ENCODE assay signal across 19 mouse cellular contexts in genomic region chr14:22185452-22185851, GRCm38 (mm10).
"Had no signal": no experiment of that assay in that cellular context is flagged by ENCODE, and none has a peak within 500 bp of the region (broad histone marks: within the 10 kb centered on the region; RNA-seq: fewer than 3 reads in every experiment).

No protein-coding gene starts in this region.

- H3K27ac ChIP-seq: lung, embryonic 15.5 days; macrophage; midbrain, embryonic 13.5 days; midbrain, embryonic 15.5 days; neural tube, embryonic 12.5 days; stomach, embryonic 15.5 days; stomach, postnatal 0 days had no signal

- H3K9ac ChIP-seq: liver, postnatal 0 days; lung, embryonic 15.5 days; midbrain, embryonic 13.5 days; midbrain, embryonic 15.5 days; neural tube, embryonic 12.5 days; stomach, embryonic 15.5 days had no signal

- H3K9me3 ChIP-seq: lung, embryonic 15.5 days; megakaryocyte, embryonic 14.5 days; midbrain, embryonic 13.5 days; midbrain, embryonic 15.5 days; neural tube, embryonic 12.5 days; stomach, embryonic 15.5 days had no signal

- ATAC-seq: liver, postnatal 0 days; lung, postnatal 0 days; midbrain, embryonic 13.5 days; midbrain, embryonic 15.5 days had no signal

- DNase-seq: liver, postnatal 0 days; lung, adult 2 months; lung, postnatal 14 days; lung, postnatal 36 days; right cerebral cortex, adult 18-20 months; right cerebral cortex, postnatal 25 days; right cerebral cortex, postnatal 4 days; thymus, adult 2 months; thymus, postnatal 25 days; thymus, postnatal 4 days had no signal

- H3K4me1 ChIP-seq: lung, embryonic 15.5 days; neural tube, embryonic 12.5 days had no signal

- H3K4me3 ChIP-seq: lung, embryonic 15.5 days; midbrain, embryonic 13.5 days; midbrain, embryonic 15.5 days; neural tube, embryonic 12.5 days; stomach, embryonic 15.5 days had no signal

- H3K36me3 ChIP-seq: lung, embryonic 15.5 days; midbrain, embryonic 13.5 days; midbrain, embryonic 15.5 days; neural tube, embryonic 12.5 days; stomach, embryonic 15.5 days had no signal

- H3K27me3 ChIP-seq: megakaryocyte, embryonic 14.5 days; midbrain, embryonic 15.5 days; neural tube, embryonic 12.5 days; stomach, embryonic 15.5 days had no signal
